Mouse (Mus musculus) sigmoid colon, adult 10 weeks (tissue): Measurements from ENCODE around the gene Sostdc1. TPM values are rescaled to one million over a fixed set of nuclear protein-coding genes. Genes with fewer than 3 reads are reported as not detected.

ENCODE experiments used
- polyA plus RNA-seq: library from polyadenylated mRNA; stranded (reverse); fragments of 350-450 nt; fragmentation: Illumina TruSeq; extraction: RNeasy Lipid Tissue Mini Kit (QIAGEN cat#74804); gene quantifications from one replicate; pipeline ENCODE4 v1.2.3, GENCODE M21; 2014; ENCODE audit warnings: low read depth, low replicate concordance

Gene Sostdc1
- 4.7 TPM for polyA plus RNA-seq

GRCm38 (mm10) chr12:36313916-36314315, at the start of gene Sostdc1:
Gene Sostdc1 (plus strand): TSS chr12:36314139.

Other genes starting within 250 kb of the Sostdc1 start
- 53.8 TPM for gene Ankmy2, start 157.0 kb upstream of the Sostdc1 start, polyA plus RNA-seq
- 62.6 TPM for gene Bzw2, start 156.1 kb upstream of the Sostdc1 start, polyA plus RNA-seq
- gene Lrrc72, start 60.7 kb upstream of the Sostdc1 start, polyA plus RNA-seq, result not detected
- 6.4 TPM for gene Ispd, start 67.3 kb downstream of the Sostdc1 start, polyA plus RNA-seq
- gene D630036H23Rik, start 68.0 kb downstream of the Sostdc1 start, polyA plus RNA-seq, result not detected